Mouse (Mus musculus) ES-Bruce4 (cell line): ENCODE results near the gene Cacng6. TPM values are rescaled to one million over a fixed set of nuclear protein-coding genes. Genes with fewer than 3 reads are reported as not detected.

ENCODE experiments used
- H3K27ac ChIP-seq: 2 replicates; pipeline ENCODE4 v1.5.1; 2012; ENCODE audit warnings: low read length, inconsistent platforms; ENCODE audit not compliant: insufficient read depth
- H3K27me3 ChIP-seq: 2 replicates; pipeline ENCODE4 v1.6.1; 2012; ENCODE audit warnings: mild to moderate bottlenecking, low read length, inconsistent platforms; ENCODE audit not compliant: control insufficient read depth, poor library complexity, insufficient read depth, severe bottlenecking
- H3K36me3 ChIP-seq: 2 replicates; pipeline ENCODE4 v1.6.1; 2012; ENCODE audit warnings: inconsistent platforms, mild to moderate bottlenecking, low read length, moderate library complexity; ENCODE audit not compliant: control insufficient read depth, poor library complexity, insufficient read depth, severe bottlenecking
- H3K4me1 ChIP-seq: one replicate; pipeline ENCODE4 v1.8.1; 2011; ENCODE audit warnings: low read length; ENCODE audit not compliant: control insufficient read depth, insufficient read depth
- H3K4me3 ChIP-seq: 2 replicates; pipeline ENCODE4 v1.5.1; 2011; ENCODE audit warnings: low read depth, mild to moderate bottlenecking, low read length
- H3K9ac ChIP-seq: 2 replicates; pipeline ENCODE4 v1.6.1; 2012; ENCODE audit warnings: low read depth, mild to moderate bottlenecking, inconsistent platforms; ENCODE audit not compliant: poor library complexity, severe bottlenecking
- H3K9me3 ChIP-seq: replicated peaks from 2 replicates; pipeline ENCODE4 v1.6.1; 2012; ENCODE audit warnings: mild to moderate bottlenecking, low read length, inconsistent platforms; ENCODE audit not compliant: control insufficient read depth, poor library complexity, insufficient read depth, severe bottlenecking
- CTCF ChIP-seq: IDR thresholded peaks from one replicate; pipeline ENCODE4 v1.8.1; 2011; ENCODE audit warnings: low read depth, low read length
- EP300 ChIP-seq: IDR thresholded peaks from 2 replicates; pipeline ENCODE4 v1.6.1; 2011; ENCODE audit warnings: low read depth, low read length; ENCODE audit not compliant: insufficient read depth
- POLR2A ChIP-seq: IDR thresholded peaks from one replicate; pipeline ENCODE4 v1.8.1; 2011; ENCODE audit warnings: low read length; ENCODE audit not compliant: insufficient read depth
- polyA plus RNA-seq: library from polyadenylated mRNA; stranded (reverse); fragments of >200 nt; gene quantifications from 2 replicates; pipeline ENCODE4 v1.2.4, GENCODE M21; 2011; ENCODE audit warnings: low read depth; ENCODE audit not compliant: missing spikeins, insufficient read depth, insufficient read length

The Cacng6 gene
- polyA plus RNA-seq, 1 experiment = 17.6 TPM

GRCm38 (mm10) chr7:3450671-3451070 lies 26.7 kb downstream of the Cacng6 start:
- no peak for TF ChIP-seq EP300
- TF ChIP-seq POLR2A = no peak
- TF ChIP-seq CTCF = no peak
- no peak overlapping the region for H3K9ac ChIP-seq
- H3K36me3 ChIP-seq = no peaks in the 10 kb centered on the region
- no peak overlapping the region for H3K27ac ChIP-seq
- H3K4me1 ChIP-seq = peaks cover 3% of the 10 kb centered on the region
- H3K4me3 ChIP-seq = no peak overlapping the region
- no peaks in the 10 kb centered on the region for H3K27me3 ChIP-seq
- H3K9me3 ChIP-seq = no peaks in the 10 kb centered on the region

- no peaks in the 10 kb centered on the region for H3K9me3 ChIP-seq
- H3K9ac ChIP-seq = no peak overlapping the region
- H3K4me3 ChIP-seq = no peak overlapping the region
- no peaks in the 10 kb centered on the region for H3K27me3 ChIP-seq
- no peaks in the 10 kb centered on the region for H3K36me3 ChIP-seq
- peaks cover 3% of the 10 kb centered on the region for H3K4me1 ChIP-seq
- H3K27ac ChIP-seq = no peak overlapping the region
- no peak for TF ChIP-seq POLR2A
These were observed 27.2 kb downstream of the Cacng6 start for GRCm38 (mm10) chr7:3451161-3451560.

GRCm38 (mm10) chr7:3452821-3453485 lies 29.0 kb downstream of the Cacng6 start:
- H3K4me1 ChIP-seq = peaks cover 3% of the 10 kb centered on the region
- no peaks in the 10 kb centered on the region for H3K9me3 ChIP-seq
- TF ChIP-seq EP300 (no peak), POLR2A (no peak), CTCF (no peak)
- H3K9ac ChIP-seq = no peak overlapping the region
- no peaks in the 10 kb centered on the region for H3K36me3 ChIP-seq
- no peak overlapping the region for H3K27ac ChIP-seq
- no peak overlapping the region for H3K4me3 ChIP-seq
- H3K27me3 ChIP-seq = no peaks in the 10 kb centered on the region

GRCm38 (mm10) chr7:3453486-3454183 lies 29.6 kb downstream of the Cacng6 start:
- TF ChIP-seq POLR2A (no peak), CTCF (no peak), EP300 (no peak)
- Histone ChIP-seq H3K27me3 (no peaks in the 10 kb centered on the region), H3K4me3 (no peak overlapping the region), H3K4me1 (peaks cover 3% of the 10 kb centered on the region), H3K36me3 (no peaks in the 10 kb centered on the region), H3K9ac (no peak overlapping the region), H3K9me3 (no peaks in the 10 kb centered on the region), H3K27ac (no peak overlapping the region)

GRCm38 (mm10) chr7:3457111-3457840 lies 33.3 kb downstream of the Cacng6 start:
- Histone ChIP-seq H3K36me3 (no peaks in the 10 kb centered on the region), H3K4me1 (no peaks in the 10 kb centered on the region), H3K27me3 (no peaks in the 10 kb centered on the region), H3K9me3 (no peaks in the 10 kb centered on the region), H3K4me3 (no peak overlapping the region), H3K9ac (no peak overlapping the region), H3K27ac (no peak overlapping the region)
- no peak for TF ChIP-seq EP300
- no peak for TF ChIP-seq POLR2A
- no peak for TF ChIP-seq CTCF

GRCm38 (mm10) chr7:3457841-3458217 lies 33.8 kb downstream of the Cacng6 start:
- Histone ChIP-seq H3K36me3 (no peaks in the 10 kb centered on the region), H3K4me3 (no peak overlapping the region), H3K27me3 (no peaks in the 10 kb centered on the region), H3K27ac (no peak overlapping the region), H3K9me3 (no peaks in the 10 kb centered on the region), H3K9ac (no peak overlapping the region), H3K4me1 (no peaks in the 10 kb centered on the region)
- TF ChIP-seq EP300 (no peak), CTCF (no peak), POLR2A (no peak)
